Mouse (Mus musculus): ENCODE results near the gene Rwdd1. TPM values are rescaled to one million over a fixed set of nuclear protein-coding genes. Genes with fewer than 3 reads are reported as not detected.
A peak's percentile ranks its signal among the peaks of the same experiment; 100 is the strongest.

Rwdd1 gene
- polyA plus RNA-seq (2021), result 93.8 TPM

DNA sequence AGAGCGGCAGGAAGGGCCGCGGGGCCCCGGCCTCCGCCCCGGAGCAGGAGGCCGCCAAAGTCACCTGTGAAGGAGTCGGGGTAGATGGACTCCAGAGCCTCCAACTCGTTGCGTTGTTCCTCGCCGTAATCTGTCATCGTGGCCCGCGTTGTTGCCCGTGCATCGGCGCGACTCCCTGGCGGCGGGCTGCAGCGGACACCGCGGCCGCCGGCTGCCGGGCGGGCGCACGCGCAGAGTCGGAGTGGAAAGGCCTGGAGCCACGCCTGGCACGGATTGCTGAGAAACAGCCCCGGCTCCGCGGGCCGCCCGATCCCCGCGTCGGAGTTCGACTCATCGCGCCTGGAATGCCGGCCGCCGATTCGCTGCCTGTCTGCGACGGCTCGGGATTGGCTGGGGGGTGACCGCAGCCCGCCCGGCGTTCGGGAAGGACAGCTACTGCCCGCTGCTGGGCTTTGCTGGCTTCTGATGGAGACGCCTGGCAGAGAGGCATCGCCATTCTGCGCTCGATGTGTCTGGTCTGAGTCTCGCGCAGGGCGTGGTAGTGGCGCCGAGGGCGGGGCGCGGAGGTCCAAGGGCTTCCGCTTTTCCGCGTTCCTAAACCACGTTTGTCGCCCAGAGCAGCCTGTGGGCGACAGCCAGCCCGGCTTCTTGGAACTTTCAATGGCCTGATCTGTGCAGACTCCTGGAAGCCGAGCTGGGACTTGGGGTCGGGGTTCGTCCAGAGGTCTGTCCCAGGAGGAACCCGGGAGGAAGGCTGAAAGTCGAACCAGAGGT lies at the start of gene Rwdd1:
Rwdd1 (minus strand) TSS at position 323 of the 774 bp plus-strand sequence.
- TF ChIP-seq CTCF (IDR thresholded peaks at IDR 0.05), result no peak
- DNase-seq (ENCODE audit: low read depth, low spot score) (peak; percentile 79), ATAC-seq (peak; percentile 99)
- H3K27me3 ChIP-seq, result peaks cover under 1% of the 10 kb centered on the region
- ChIA-PET CTCF (interaction anchor here (0.7 to 1.9 kb wide), 7 partner anchors 12 to 262 kb away, joined by 3 to 11 read pairs (median 3); partner anchors contain the start of genes Calhm5 and Tspyl1), POLR2A (no interaction called here)
- in situ Hi-C loops (cut with MboI; ENCODE audit: low pct_unique_long_range_greater_than_20kb), result loop anchor here (5.0 kb wide), 1 partner anchor 427 kb away; no protein-coding TSS in a partner anchor

DNA sequence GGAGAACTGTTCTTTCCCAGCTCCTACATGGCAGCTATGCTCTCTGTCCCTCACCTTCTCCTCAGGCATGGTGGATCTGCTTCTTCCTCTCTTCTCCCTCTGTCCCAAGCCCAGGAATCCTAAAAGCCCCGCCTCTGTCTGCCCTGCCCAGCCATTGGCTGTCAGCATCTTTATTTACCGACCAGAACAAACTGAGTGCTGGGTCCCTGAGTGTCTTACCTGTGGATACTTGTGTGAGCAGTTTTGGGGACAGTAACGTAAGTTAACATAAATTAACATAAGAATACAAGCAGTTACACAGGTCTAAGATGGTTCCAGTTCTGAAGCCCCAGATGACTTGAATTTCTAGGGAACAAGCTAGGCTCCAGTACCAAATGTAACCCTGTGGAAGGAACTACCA lies 47.2 kb upstream of the Rwdd1 start:
- no peak for ATAC-seq
- no peaks in the 10 kb centered on the region for H3K27me3 ChIP-seq
- TF ChIP-seq CTCF (IDR thresholded peaks at IDR 0.05), result no peak
- in situ Hi-C loops (cut with MboI; ENCODE audit: low pct_unique_long_range_greater_than_20kb), result no loop called here
- ChIA-PET POLR2A (no interaction called here), CTCF (interaction anchor here (1.3 kb wide), 1 partner anchor 261 kb away, joined by 5 read pairs; no protein-coding TSS in a partner anchor)
- no peak for DNase-seq (ENCODE audit: low read depth, low spot score)

DNA sequence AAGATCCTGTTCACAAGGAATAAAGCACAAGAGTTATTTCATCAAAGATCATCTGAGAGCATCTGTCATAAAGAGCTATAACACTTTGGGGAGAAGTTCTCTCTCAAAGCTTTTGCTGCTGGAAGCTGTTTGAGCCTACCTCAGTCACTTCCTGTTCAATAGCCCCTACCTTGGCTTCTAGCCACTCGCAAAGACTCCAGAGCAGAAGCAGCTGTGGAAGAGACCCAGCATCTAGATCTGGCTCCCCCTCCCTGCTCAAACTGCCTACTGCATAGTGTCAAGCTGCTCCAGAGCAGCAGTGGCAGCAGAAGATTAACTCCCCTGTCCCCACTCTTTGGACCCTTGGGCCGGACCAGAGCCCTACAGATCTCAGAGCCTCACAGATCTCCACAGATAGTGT lies 34.6 kb upstream of the Rwdd1 start:
- POLR2A ChIA-PET, result no interaction called here
- DNase-seq (ENCODE audit: low read depth, low spot score) (no peak), ATAC-seq (no peak)
- peaks cover 3% of the 10 kb centered on the region for H3K27me3 ChIP-seq
- CTCF ChIA-PET, result interaction anchor here (1.5 kb wide), 1 partner anchor 42 kb away, joined by 3 read pairs; the partner anchor contains the start of gene Calhm5
- in situ Hi-C loops (cut with MboI; ENCODE audit: low pct_unique_long_range_greater_than_20kb), result no loop called here
- TF ChIP-seq CTCF (IDR thresholded peaks at IDR 0.05), result no peak

- peaks cover 61% of the 10 kb centered on the region for H3K27me3 ChIP-seq
- CTCF ChIA-PET, result interaction anchor here (1.1 to 5.8 kb wide), 5 partner anchors 11 to 51 kb away, joined by 3 to 25 read pairs (median 4); partner anchors contain the start of gene Calhm5
- in situ Hi-C loops (cut with MboI; ENCODE audit: low pct_unique_long_range_greater_than_20kb), result no loop called here
- DNase-seq (ENCODE audit: low read depth, low spot score), result no peak
- POLR2A ChIA-PET, result no interaction called here
- no peak for ATAC-seq
- TF ChIP-seq CTCF (IDR thresholded peaks at IDR 0.05), result no peak
These were observed 24.8 kb upstream of the Rwdd1 start, which contains the start of gene Calhm4 for GRCm38 (mm10) chr10:34044210-34044609. Gene Calhm4 (minus strand): TSS chr10:34044310.

- in situ Hi-C loops (cut with MboI; ENCODE audit: low pct_unique_long_range_greater_than_20kb), result loop anchor here (5.0 to 10.0 kb wide), 3 partner anchors 60 to 287 kb away; partner anchors contain the start of gene Calhm5
- CTCF ChIA-PET, result interaction anchor here (0.9 to 2.0 kb wide), 8 partner anchors 10 to 243 kb away, joined by 3 to 10 read pairs (median 6); partner anchors contain the start of gene Calhm5
- peaks cover 27% of the 10 kb centered on the region for H3K27me3 ChIP-seq
- no peak for TF ChIP-seq CTCF (IDR thresholded peaks at IDR 0.05)
- DNase-seq (ENCODE audit: low read depth, low spot score) (no peak), ATAC-seq (no peak)
- POLR2A ChIA-PET, result no interaction called here
These were observed 18.0 kb upstream of the Rwdd1 start, which contains the start of gene Trappc3l for GRCm38 (mm10) chr10:34037401-34037800. Gene Trappc3l (plus strand): TSS chr10:34037597.

GRCm38 (mm10) chr10:34036587-34036986 lies 17.2 kb upstream of the Rwdd1 start:
- POLR2A ChIA-PET, result no interaction called here
- H3K27me3 ChIP-seq, result peaks cover 20% of the 10 kb centered on the region
- DNase-seq (ENCODE audit: low read depth, low spot score) (no peak), ATAC-seq (peak; percentile 90)
- CTCF ChIA-PET, result interaction anchor here (0.9 to 2.0 kb wide), 8 partner anchors 10 to 243 kb away, joined by 3 to 10 read pairs (median 6); partner anchors contain the start of gene Calhm5
- in situ Hi-C loops (cut with MboI; ENCODE audit: low pct_unique_long_range_greater_than_20kb), result loop anchor here (5.0 to 10.0 kb wide), 3 partner anchors 61 to 288 kb away; partner anchors contain the start of gene Calhm5
- TF ChIP-seq CTCF (IDR thresholded peaks at IDR 0.05), result peak; percentile 72

GRCm38 (mm10) chr10:34033630-34034305 lies 14.3 kb upstream of the Rwdd1 start:
- CTCF ChIA-PET, result interaction anchor here (1.0 to 4.1 kb wide), 13 partner anchors 10 to 291 kb away, joined by 3 to 23 read pairs (median 4); partner anchors contain the start of genes Calhm4 and Calhm5
- in situ Hi-C loops (cut with MboI; ENCODE audit: low pct_unique_long_range_greater_than_20kb), result loop anchor here (10.0 kb wide), 1 partner anchor 291 kb away; no protein-coding TSS in a partner anchor

DNA sequence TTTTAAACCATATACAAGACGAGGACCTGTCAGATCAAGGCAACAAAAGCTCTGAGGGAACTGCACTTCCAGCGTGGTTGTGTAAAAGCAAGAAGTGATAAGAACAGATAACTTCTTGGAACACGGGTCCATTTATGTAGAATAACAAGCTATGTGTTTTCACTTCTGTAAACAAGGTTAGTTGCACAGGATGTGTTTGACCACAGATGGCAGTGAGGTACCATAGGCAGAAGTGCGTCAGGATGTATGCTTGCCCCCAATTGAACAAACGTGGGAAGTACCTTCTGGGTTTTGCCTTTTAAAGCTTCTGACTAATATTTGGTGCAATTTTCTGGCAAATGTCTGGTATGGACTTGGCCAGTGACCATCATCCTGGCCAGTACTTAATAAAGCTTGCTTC lies 10.9 kb upstream of the Rwdd1 start:
- H3K27me3 ChIP-seq, result peaks cover 3% of the 10 kb centered on the region
- CTCF ChIA-PET, result interaction anchor here (0.9 to 2.2 kb wide), 8 partner anchors 10 to 204 kb away, joined by 3 to 7 read pairs (median 3); partner anchors contain the start of genes Calhm5 and Rwdd1
- POLR2A ChIA-PET, result no interaction called here
- DNase-seq (ENCODE audit: low read depth, low spot score) (no peak), ATAC-seq (no peak)
- TF ChIP-seq CTCF (IDR thresholded peaks at IDR 0.05), result no peak
- in situ Hi-C loops (cut with MboI; ENCODE audit: low pct_unique_long_range_greater_than_20kb), result loop anchor here (10.0 kb wide), 1 partner anchor 294 kb away; no protein-coding TSS in a partner anchor

More at GRCm38 (mm10) chr10:34033630-34034305, 14.3 kb upstream of the Rwdd1 start:
- peaks cover under 1% of the 10 kb centered on the region for H3K27me3 ChIP-seq
- ATAC-seq (peak; percentile 80), DNase-seq (ENCODE audit: low read depth, low spot score) (no peak)
- TF ChIP-seq CTCF (IDR thresholded peaks at IDR 0.05), result peak; percentile 87
- POLR2A ChIA-PET, result no interaction called here

DNA sequence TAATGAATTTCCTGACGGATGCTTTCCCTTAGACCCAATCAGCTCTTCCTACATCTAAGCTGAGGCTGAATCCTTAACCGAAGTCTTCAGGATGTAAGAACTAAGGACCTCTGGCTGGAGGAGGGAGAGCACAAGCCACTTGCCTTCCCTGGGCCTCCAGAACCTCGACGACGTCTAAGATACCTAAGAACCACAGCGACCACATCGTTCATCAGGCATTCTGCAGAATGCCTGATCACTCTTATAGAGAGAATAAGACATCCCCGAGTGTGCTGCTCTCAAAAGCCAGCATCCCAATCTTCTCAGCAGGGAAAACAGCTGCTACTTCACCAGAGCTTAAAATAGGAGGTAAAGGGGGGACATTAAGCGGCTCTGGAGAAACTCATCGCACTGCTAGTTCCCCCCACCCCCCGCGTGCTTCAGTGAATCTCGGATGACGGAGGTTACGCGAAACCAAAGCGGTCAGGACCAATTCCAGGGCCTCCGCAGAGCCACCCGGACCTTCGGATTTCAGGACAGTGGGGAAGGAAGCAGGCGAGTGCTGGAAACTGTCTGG lies 600 bp downstream of the Rwdd1 start:
- ATAC-seq (peak; percentile 27), DNase-seq (ENCODE audit: low read depth, low spot score) (no peak)
- in situ Hi-C loops (cut with MboI; ENCODE audit: low pct_unique_long_range_greater_than_20kb), result no loop called here

More for the DNA sequence above, 600 bp downstream of the Rwdd1 start:
- no peak for TF ChIP-seq CTCF (IDR thresholded peaks at IDR 0.05)
- ChIA-PET POLR2A (interaction anchor here (0.7 kb wide), 1 partner anchor 9 kb away, joined by 3 read pairs; no protein-coding TSS in a partner anchor), CTCF (interaction anchor here (0.7 to 1.5 kb wide), 4 partner anchors 15 to 263 kb away, joined by 3 to 6 read pairs (median 3); partner anchors contain the start of gene Tspyl1)
- H3K27me3 ChIP-seq, result no peaks in the 10 kb centered on the region

All from Patski (cell line).